Mouse (Mus musculus): Measurements from ENCODE around the gene Retreg2. TPM values are rescaled to one million over a fixed set of nuclear protein-coding genes. Genes with fewer than 3 reads are reported as not detected.

Retreg2 gene
- polyA plus RNA-seq, 3 experiments from 2014 or later: 17.4 to 31.3 (median 20.3) TPM

DNA sequence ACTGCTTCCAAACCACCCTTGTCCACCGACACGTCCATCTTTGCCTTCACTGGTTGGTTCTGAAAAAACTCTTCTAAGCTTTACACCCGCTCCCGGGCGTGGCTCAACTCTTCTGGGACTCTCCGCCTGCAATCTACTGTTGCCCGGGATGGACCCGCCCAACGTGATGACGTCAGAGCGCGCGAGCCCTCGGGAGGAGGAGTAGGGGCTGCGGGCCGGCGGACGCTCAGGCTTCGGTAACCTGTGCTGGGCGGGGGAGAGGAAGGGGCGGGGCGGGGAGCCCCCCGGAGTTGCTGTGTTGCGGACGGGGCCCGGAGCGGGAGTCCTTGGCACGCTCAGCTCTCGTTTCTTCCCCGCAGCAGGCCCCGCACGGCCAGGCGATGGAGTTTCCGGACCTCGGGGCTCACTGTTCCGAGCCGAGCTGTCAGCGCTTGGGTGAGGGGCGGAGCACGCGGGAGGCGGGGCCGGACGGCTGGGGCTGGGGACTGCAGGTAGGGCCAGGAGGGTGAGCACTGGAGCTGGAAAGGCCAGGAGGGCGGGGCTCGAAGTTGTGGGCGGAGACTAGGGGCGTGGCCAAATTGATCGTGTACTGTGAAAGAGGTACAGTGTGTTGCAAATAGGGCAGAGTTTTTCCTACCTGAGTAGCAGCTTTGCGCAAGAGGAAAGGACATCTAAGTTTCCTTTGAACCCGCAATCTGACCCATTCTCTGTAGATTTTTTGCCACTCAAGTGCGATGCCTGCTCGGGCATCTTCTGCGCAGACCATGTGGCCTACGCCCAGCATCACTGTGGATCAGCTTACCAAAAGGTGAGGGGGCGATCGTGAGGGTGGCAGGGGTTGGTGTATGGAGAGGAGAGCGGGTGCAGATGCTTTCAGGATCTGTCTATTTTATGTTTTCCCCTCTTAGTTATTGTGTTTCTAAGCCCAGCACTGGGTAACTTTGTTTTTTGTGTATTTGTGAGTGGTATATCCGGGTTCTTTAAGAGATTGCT is 26.2 kb downstream of the Retreg2 start, which contains the start of gene Zfand2b:
Zfand2b (plus strand) TSS at position 175 of the 993 bp plus-strand sequence.
- peak; percentile 91 for ATAC-seq

DNA sequence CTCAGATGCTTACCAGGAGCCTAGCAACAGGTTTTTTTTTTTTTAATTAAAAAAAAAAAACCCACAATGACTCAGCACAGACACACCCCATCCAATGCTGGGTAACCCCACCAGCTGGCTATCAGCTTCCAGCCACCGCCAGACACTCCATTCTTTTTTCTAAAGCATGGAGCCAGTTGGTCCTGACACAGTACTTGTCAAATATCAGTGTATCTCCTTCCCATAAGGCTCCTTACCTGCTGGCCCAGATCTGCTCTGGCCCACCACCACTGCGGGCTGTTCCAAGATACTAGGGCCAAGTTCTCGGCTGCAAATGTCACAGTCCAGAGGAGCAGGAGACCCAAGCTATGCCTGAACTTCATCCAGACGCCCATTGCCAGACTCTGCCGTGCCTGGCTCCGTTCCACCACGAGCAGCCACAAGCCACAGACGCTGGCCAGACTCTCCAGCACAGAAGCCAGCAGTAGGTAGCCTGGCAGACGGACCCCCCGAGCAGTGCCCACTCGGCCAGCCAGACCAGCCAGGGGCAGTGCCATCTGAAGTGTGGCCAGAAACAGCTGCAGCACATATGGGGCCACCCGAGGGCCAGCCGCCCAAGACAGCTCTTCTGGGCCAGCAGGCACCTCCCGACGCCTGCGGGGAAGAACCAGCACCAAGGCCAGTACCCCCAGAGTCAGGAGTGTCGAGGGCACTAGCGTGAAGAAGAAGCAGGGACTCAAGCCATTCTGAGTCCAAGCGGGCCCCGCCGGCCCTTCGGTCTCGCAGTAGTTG is 36.9 kb downstream of the Retreg2 start:
- peak; percentile 32 for ATAC-seq

DNA sequence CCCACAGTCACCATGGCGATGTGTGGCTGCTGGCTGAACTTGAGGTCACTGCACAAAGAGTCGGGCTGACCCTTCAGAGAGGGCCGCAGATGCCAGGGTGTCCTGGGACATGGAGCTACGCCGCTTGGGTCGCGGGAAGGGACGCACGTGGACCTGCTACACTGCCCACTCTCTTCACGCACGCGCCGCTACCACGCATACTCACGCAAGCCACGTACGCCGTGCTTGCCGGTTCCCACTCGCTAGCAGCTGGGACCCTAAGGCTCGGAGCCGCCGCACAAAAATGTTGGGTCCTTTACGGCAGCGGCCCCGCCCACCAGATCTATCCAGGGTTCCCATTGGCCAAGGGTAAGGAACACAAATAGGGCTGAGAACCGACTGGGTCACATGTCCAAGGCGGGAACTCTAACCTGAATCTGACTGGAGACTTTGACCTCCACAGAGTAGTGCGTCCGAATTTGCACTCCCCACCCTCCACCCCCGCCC is 37.6 kb downstream of the Retreg2 start, which contains the start of gene Abcb6:
Abcb6 (minus strand) TSS at position 288 of the 486 bp plus-strand sequence.
- peak; percentile 88 for ATAC-seq

DNA sequence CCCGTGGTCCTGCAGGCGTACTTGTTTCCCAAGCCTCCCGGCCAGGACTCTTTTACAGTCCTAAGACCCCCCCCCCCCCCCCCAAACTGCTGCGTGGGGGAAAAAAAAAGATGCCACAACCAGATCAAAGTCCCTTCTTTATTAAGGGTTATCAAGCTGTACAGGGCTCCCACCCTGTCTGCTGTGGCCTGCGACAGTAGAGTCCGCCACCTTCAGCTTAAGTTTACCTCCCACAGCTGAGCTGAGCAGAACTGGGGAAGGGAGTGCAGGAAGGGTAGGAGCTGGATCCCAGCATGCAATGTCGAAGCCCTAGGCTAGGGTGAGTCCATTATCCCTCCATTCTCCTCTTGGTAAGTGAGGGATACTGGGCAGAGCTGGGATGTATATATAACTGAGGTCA is 38.2 kb downstream of the Retreg2 start:
- no peak for ATAC-seq

DNA sequence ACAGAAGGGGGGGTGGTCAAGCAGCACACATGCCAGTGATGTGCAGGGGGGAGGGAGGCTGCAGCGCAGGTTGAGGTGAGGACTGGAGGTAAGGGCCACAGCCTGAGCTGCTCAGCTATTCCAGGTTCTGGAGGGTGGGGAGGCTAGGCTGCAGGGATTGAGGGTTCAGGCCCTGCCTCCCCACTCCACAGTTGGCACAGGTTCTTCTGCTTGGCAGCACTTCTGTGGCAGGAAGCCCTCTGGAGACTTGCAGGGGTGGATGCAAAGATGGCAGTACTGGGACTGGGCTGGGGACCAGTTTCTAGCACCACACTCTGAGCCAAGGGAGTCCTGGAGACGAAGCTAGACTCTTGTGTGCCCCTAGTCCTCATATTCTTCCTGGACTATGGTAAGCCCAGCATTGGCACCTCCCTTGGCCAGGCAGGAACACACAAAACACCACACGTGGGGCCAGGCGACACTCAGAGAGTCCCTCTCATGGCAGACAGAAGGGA is 38.8 kb downstream of the Retreg2 start:
- ATAC-seq: no peak

DNA sequence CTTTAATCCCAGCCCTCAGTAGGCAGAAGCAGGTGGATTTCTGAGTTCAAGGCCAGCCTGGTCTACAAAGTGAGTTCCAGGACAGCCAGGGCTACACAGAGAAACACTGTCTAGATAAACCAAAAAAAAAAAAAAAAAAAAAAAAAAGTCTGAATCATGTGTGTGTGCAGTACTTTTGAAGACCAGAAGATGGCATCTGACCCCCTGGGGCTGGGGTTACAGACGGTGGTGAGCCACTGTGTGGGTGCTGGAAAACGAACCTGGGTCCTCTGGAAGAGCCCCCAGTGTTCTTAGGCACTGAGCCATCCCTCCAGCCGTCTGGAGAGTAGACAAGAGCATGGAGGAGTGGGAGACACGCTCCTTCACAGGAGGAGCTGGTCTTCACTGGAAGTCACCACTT is 39.6 kb downstream of the Retreg2 start:
- no peak for ATAC-seq

DNA sequence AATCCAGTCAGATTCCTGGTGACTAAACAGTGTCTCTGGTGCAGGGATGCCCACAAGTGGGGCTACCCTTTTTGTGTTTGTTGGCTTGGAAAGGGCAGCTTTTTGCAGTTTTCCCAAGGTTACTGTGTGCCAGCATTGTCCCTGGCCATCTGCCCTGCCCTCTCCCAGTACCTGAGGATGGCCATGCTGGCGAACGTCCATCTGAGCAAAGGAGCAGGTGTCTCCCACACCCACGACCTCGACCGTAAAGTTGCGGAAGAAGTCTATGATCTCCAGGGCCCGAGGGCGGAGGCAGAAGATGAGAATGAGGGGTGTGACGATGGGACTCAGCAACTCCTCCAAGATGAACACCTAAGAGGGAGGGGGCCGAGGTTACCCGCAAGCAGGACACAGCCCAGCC is 42.9 kb downstream of the Retreg2 start:
- ATAC-seq: no peak

DNA sequence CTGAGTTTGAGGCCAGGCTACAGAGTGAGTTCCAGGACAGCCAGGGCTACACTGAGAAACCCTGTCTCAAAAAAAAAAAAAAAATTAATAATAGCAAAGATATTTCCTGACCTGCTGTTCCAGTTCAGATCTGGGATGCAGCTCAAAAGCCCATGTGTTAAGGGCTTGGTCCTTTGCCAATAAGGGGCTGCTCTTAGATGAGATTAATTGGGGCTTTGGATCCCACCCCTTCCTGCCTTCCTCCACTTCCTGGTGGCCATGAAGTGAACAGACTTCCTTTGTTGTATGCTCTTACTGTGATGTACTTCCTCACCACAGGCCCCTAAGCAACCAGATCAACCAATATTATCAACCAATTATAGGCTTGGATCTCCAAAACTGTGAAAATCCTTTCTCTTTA is 44.5 kb downstream of the Retreg2 start:
- ATAC-seq: no peak

DNA sequence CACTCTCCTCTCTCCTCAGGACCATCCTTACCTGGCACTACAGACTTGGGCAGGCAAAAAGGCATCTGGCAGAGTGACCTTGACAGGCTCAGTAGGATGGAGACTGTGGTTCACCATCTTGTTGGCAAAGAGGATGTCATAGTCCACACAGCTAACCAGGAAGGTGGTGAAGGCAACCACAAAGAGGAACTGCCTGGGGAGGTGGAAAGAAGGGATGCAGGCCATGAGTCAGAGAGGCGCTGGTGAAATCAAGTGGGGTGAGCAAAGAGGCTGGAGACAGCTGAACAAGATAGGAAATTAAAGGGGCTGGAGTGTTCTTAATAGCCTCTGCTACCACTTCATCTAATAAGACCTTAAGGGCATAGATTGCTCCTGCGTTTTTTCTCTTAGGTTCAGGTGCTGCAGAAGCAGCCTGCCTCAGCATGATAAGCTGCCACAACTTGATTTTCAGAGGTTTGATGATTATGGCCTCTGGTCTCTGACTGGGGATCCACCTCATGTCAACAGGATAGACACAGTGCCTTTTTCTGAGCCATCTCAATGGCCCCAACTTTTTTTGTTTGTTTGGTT is 45.4 kb downstream of the Retreg2 start:
- no peak for ATAC-seq

DNA sequence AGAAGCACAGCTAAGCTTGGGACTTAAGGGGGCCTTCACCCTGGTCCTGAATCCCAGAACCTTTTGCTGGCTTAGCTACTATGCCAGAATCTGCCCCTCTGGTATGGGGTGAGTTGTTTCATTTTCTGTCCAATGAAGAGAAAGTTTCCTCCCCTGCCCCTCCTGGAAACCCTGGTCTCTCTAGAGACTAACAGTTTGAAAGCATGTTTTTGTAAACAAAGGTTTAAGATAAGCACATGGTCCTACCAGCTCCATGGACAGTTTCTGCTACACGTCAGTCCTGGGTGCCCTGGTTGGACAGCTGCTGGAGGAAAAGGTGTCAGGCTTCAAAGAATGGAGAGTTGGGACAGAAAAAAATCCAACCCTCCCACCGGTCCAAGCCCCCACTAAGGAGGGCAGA is 48.0 kb downstream of the Retreg2 start:
- no peak for ATAC-seq

DNA sequence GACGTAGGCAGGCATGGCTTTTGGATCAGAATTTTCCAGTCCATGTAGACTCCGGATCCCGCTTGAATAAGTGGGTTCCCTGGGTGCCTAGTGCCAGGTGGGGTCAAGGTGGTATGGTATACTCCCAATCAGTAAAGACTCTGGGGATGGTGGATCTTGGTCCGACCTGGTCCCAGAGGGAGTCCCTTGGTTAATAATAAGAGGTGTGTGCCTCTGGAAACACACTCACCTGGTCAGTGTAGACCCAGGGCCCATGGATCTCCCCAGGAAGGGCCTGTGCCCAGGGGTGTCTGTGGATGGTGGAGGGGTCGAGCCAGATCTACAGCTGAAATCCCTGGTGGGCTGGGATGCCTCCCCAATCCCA is 48.7 kb downstream of the Retreg2 start:
- no peak for ATAC-seq

DNA sequence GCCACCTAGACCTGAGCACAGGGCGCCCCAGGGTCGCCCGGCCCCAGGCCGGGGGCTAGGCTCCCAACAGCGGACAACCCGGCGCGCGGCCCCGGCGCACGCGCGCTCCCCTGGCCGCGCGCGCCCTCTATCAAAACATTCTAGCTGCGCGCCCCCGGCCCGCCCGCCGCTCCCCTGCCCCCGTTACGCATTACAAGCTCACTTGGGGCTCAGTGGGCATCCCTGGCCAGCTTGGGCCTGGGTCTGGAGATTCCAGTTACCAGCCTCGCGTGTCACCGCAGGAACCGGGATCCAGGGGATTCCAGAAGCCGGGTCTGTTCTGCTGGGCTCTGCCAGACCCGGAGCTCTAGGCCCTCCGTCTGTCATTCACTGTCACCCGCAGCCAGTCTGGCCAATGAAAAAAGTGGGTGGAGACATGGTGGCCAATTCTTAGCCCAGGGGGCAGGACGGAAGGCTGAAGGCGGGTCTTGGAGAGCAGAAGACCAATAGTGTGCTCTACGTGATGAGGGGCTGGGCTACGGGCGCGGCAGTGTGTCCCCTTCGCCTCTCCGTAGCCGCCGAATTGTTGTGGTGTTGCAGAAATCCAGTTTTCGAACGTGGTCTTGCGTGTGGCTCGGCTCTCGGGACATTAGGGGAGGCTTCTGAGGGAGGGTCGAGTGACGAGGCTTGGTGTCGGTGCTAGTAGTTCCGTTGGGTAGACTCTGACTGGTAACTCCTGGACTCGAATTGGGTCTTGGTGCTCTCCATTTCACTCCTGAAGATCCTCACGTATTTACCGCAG is 49.2 kb downstream of the Retreg2 start, which contains the start of the genes Ankzf1 and Atg9a:
Ankzf1 (plus strand) TSS at position 530 of the 781 bp plus-strand sequence.
Atg9a (minus strand) TSS at position 575 of the 781 bp plus-strand sequence.
- ATAC-seq: peak; percentile 100

DNA sequence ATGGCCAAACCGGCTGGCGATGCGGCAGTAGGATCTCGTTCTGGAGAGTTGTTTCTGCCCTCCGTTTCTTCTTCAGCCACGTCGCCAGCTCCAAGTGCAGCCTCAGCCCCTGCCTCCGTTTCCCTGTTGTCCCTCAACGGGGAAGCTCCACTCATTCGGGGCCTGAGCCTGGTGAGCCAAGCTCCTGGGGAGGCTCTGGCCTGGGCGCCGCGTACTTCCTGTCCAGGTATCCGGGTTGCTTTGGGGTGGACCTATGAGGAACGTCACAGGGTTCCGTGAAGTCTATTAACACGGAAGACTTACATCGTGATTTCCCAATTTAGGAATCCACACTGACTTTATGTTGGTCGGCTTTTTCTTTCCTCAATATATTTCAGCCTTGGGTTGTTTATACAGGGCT is 49.9 kb downstream of the Retreg2 start:
- ATAC-seq: no peak

Other genes with a start within 250 kb of the Retreg2 start
- gene Cryba2, start 249.6 kb upstream of the Retreg2 start, polyA plus RNA-seq (2017; shearing (Covaris generic)): not detected
- gene Cfap65, start 207.2 kb upstream of the Retreg2 start, polyA plus RNA-seq (2017; shearing (Covaris generic)): not detected
- gene Ihh, start 191.1 kb upstream of the Retreg2 start, polyA plus RNA-seq (2017; shearing (Covaris generic)): not detected
- gene Nhej1, start 17.6 kb upstream of the Retreg2 start, polyA plus RNA-seq (2017; shearing (Covaris generic)): 1 to 10 TPM; 6.1 to 8.8 (median 7.6) TPM
- under 1 TPM in 1 of 3 experiments, not detected in 2; 0.47 TPM for gene Slc23a3, start 8.9 kb upstream of the Retreg2 start, polyA plus RNA-seq (2017; shearing (Covaris generic))
- gene Cnppd1, start 67 bp upstream of the Retreg2 start, polyA plus RNA-seq (2017; shearing (Covaris generic)): 100 to 1,000 TPM; 120 to 140 (median 139) TPM
- 10 to 100 TPM; 45.5 to 56.2 (median 50.2) TPM for gene Zfand2b, start 25.9 kb downstream of the Retreg2 start, polyA plus RNA-seq (2017; shearing (Covaris generic))
- 1 to 10 TPM; 3.0 to 4.6 (median 4.4) TPM for gene Abcb6, start 37.6 kb downstream of the Retreg2 start, polyA plus RNA-seq (2017; shearing (Covaris generic))
- gene Ankzf1, start 49.4 kb downstream of the Retreg2 start, polyA plus RNA-seq (2017; shearing (Covaris generic)): 10 to 100 TPM; 16.5 to 28.6 (median 25.1) TPM
- gene Atg9a, start 49.4 kb downstream of the Retreg2 start, polyA plus RNA-seq (2017; shearing (Covaris generic)): 10 to 100 TPM in 1 of 3 experiments, 1 to 10 TPM in 2; 7.5 to 10.8 (median 8.4) TPM
- 10 to 100 TPM in 2 of 3 experiments, 1 to 10 TPM in 1; 8.4 to 14.1 (median 13.5) TPM for gene Glb1l, start 68.0 kb downstream of the Retreg2 start, polyA plus RNA-seq (2017; shearing (Covaris generic))
- 10 to 100 TPM; 46.3 to 62.7 (median 51.6) TPM for gene Stk16, start 68.1 kb downstream of the Retreg2 start, polyA plus RNA-seq (2017; shearing (Covaris generic))
- gene Tuba4a, start 77.1 kb downstream of the Retreg2 start, polyA plus RNA-seq (2017; shearing (Covaris generic)): 100 to 1,000 TPM; 116 to 151 (median 123) TPM
- not detected for gene A630095N17Rik, start 89.3 kb downstream of the Retreg2 start, polyA plus RNA-seq (2017; shearing (Covaris generic))
- 1 to 10 TPM; 3.0 to 7.0 (median 5.8) TPM for gene Dnajb2, start 93.6 kb downstream of the Retreg2 start, polyA plus RNA-seq (2017; shearing (Covaris generic))
- gene Ptprn, start 121.7 kb downstream of the Retreg2 start, polyA plus RNA-seq (2017; shearing (Covaris generic)): under 1 TPM in 1 of 3 experiments, not detected in 2; 0.36 TPM
- gene Resp18, start 135.6 kb downstream of the Retreg2 start, polyA plus RNA-seq (2017; shearing (Covaris generic)): not detected
- gene Dnpep, start 175.2 kb downstream of the Retreg2 start, polyA plus RNA-seq (2017; shearing (Covaris generic)): 10 to 100 TPM; 52.9 to 68.4 (median 62.8) TPM
- gene Des, start 217.6 kb downstream of the Retreg2 start, polyA plus RNA-seq (2017; shearing (Covaris generic)): under 1 TPM in 1 of 3 experiments, not detected in 2; 0.64 TPM
- gene Speg, start 232.5 kb downstream of the Retreg2 start, polyA plus RNA-seq (2017; shearing (Covaris generic)): under 1 TPM in 1 of 3 experiments, not detected in 2; 0.34 TPM

All from inflammation-experienced regulatory T-cells, adult 6 months (primary cell).